Mouse (Mus musculus): Measurements from ENCODE around the gene Bcl2l11. TPM values are rescaled to one million over a fixed set of nuclear protein-coding genes. Genes with fewer than 3 reads are reported as not detected.
"Not testable (repeated sequence)": the region's sequence is repeated elsewhere in the genome, so short reads cannot be mapped to it uniquely, and the experiment has no call there.

Bcl2l11 gene
- polyA plus RNA-seq, 1 experiment = 6.5 TPM

GRCm38 (mm10) chr2:128169972-128170371 lies 44.1 kb downstream of the Bcl2l11 start:
- DNase-seq (ENCODE audit: extremely low spot score in 1 of 2, low spot score in 1 of 2) = no peak

GRCm38 (mm10) chr2:128170614-128171013 lies 44.8 kb downstream of the Bcl2l11 start:
- DNase-seq (ENCODE audit: extremely low spot score in 1 of 2, low spot score in 1 of 2) = no peak

GRCm38 (mm10) chr2:128172266-128172665 lies 46.4 kb downstream of the Bcl2l11 start:
- peak in 1 of 2 experiments; percentile 47 for DNase-seq (ENCODE audit: extremely low spot score in 1 of 2, low spot score in 1 of 2)

GRCm38 (mm10) chr2:128174176-128174575 lies 48.3 kb downstream of the Bcl2l11 start:
- DNase-seq (ENCODE audit: extremely low spot score in 1 of 2, low spot score in 1 of 2) = no peak

GRCm38 (mm10) chr2:128174604-128175342 lies 48.9 kb downstream of the Bcl2l11 start:
- DNase-seq (ENCODE audit: extremely low spot score in 1 of 2, low spot score in 1 of 2) = no peak

- DNase-seq (ENCODE audit: extremely low spot score in 1 of 2, low spot score in 1 of 2) = no peak
Measured at GRCm38 (mm10) chr2:128175625-128176024, 49.8 kb downstream of the Bcl2l11 start.

GRCm38 (mm10) chr2:128176391-128177044 lies 50.7 kb downstream of the Bcl2l11 start:
- no peak for DNase-seq (ENCODE audit: extremely low spot score in 1 of 2, low spot score in 1 of 2)

GRCm38 (mm10) chr2:128177241-128177661 lies 51.4 kb downstream of the Bcl2l11 start:
- no peak for DNase-seq (ENCODE audit: extremely low spot score in 1 of 2, low spot score in 1 of 2)

- DNase-seq (ENCODE audit: extremely low spot score in 1 of 2, low spot score in 1 of 2) = no peak
Measured at GRCm38 (mm10) chr2:128179126-128179807, 53.4 kb downstream of the Bcl2l11 start.

GRCm38 (mm10) chr2:128179808-128180379 lies 54.1 kb downstream of the Bcl2l11 start:
- no peak for DNase-seq (ENCODE audit: extremely low spot score in 1 of 2, low spot score in 1 of 2)

GRCm38 (mm10) chr2:128182181-128182580 lies 56.3 kb downstream of the Bcl2l11 start:
- not testable (repeated sequence) for DNase-seq (ENCODE audit: extremely low spot score in 1 of 2, low spot score in 1 of 2)

GRCm38 (mm10) chr2:128182751-128183150 lies 56.9 kb downstream of the Bcl2l11 start:
- no peak for DNase-seq (ENCODE audit: extremely low spot score in 1 of 2, low spot score in 1 of 2)

GRCm38 (mm10) chr2:128183762-128184161 lies 57.9 kb downstream of the Bcl2l11 start:
- DNase-seq (ENCODE audit: extremely low spot score in 1 of 2, low spot score in 1 of 2) = no peak

- no peak for DNase-seq (ENCODE audit: extremely low spot score in 1 of 2, low spot score in 1 of 2)
Measured at GRCm38 (mm10) chr2:128185942-128186341, 60.1 kb downstream of the Bcl2l11 start.

GRCm38 (mm10) chr2:128187277-128187676 lies 61.4 kb downstream of the Bcl2l11 start:
- DNase-seq (ENCODE audit: extremely low spot score in 1 of 2, low spot score in 1 of 2) = no peak

GRCm38 (mm10) chr2:128188461-128188860 lies 62.6 kb downstream of the Bcl2l11 start:
- no peak for DNase-seq (ENCODE audit: extremely low spot score in 1 of 2, low spot score in 1 of 2)

- no peak for DNase-seq (ENCODE audit: extremely low spot score in 1 of 2, low spot score in 1 of 2)
Measured at GRCm38 (mm10) chr2:128189691-128190090, 63.9 kb downstream of the Bcl2l11 start.

- DNase-seq (ENCODE audit: extremely low spot score in 1 of 2, low spot score in 1 of 2) = no peak
Measured at GRCm38 (mm10) chr2:128190196-128190595, 64.4 kb downstream of the Bcl2l11 start.

- no peak for DNase-seq (ENCODE audit: extremely low spot score in 1 of 2, low spot score in 1 of 2)
Measured at GRCm38 (mm10) chr2:128193411-128193810, 67.6 kb downstream of the Bcl2l11 start.

GRCm38 (mm10) chr2:128197379-128197778 lies 71.5 kb downstream of the Bcl2l11 start:
- no peak for DNase-seq (ENCODE audit: extremely low spot score in 1 of 2, low spot score in 1 of 2)

- no peak for DNase-seq (ENCODE audit: extremely low spot score in 1 of 2, low spot score in 1 of 2)
Measured at GRCm38 (mm10) chr2:128203147-128203546, 77.3 kb downstream of the Bcl2l11 start.
